Mouse (Mus musculus) midbrain, embryonic 11.5 days (tissue): ENCODE results near the gene Macrod1. TPM values are rescaled to one million over a fixed set of nuclear protein-coding genes. Genes with fewer than 3 reads are reported as not detected.

Source experiments
- ATAC-seq: fragments of 200-750 bp; cut with Nextera tagmentation; 2 replicates; pipeline ENCODE4 v1.8.0; 2017; ENCODE audit warnings: moderate TSS enrichment, moderate library complexity; ENCODE audit not compliant: low FRiP score
- DNase-seq: peaks from one replicate; pipeline ENCODE4 v3.0.0; 2015; ENCODE audit warnings: low spot score; ENCODE audit errors: missing footprints
- H3K27ac ChIP-seq: fragments of 300-500 bp; sonication (generic); 2 replicates; pipeline ENCODE4 v1.5.1; 2014; ENCODE audit warnings: low read depth, low read length
- H3K27me3 ChIP-seq: fragments of 300-500 bp; sonication (generic); 2 replicates; pipeline ENCODE4 v1.6.1; 2014; ENCODE audit warnings: mild to moderate bottlenecking, low read length, moderate library complexity, mixed read lengths; ENCODE audit not compliant: control insufficient read depth, insufficient read depth
- H3K36me3 ChIP-seq: fragments of 300-500 bp; sonication (generic); 2 replicates; pipeline ENCODE4 v1.6.1; 2014; ENCODE audit warnings: mild to moderate bottlenecking, low read length, moderate library complexity, mixed read lengths; ENCODE audit not compliant: control insufficient read depth, insufficient read depth
- H3K4me1 ChIP-seq: fragments of 300-500 bp; sonication (generic); 2 replicates; pipeline ENCODE4 v1.6.1; 2014; ENCODE audit warnings: low read length; ENCODE audit not compliant: control insufficient read depth, insufficient read depth
- H3K4me2 ChIP-seq: fragments of 300-500 bp; sonication (generic); 2 replicates; pipeline ENCODE4 v1.6.1; 2014; ENCODE audit warnings: mild to moderate bottlenecking, moderate library complexity
- H3K4me3 ChIP-seq: fragments of 300-500 bp; sonication (generic); 2 replicates; pipeline ENCODE4 v1.5.1; 2014; ENCODE audit warnings: low read depth, low read length
- H3K9ac ChIP-seq: fragments of 300-500 bp; sonication (generic); 2 replicates; pipeline ENCODE4 v1.6.1; 2014; ENCODE audit warnings: low read length
- H3K9me3 ChIP-seq: fragments of 300-500 bp; sonication (generic); 2 replicates; pipeline ENCODE4 v1.6.1; 2016; ENCODE audit warnings: low read length; ENCODE audit not compliant: control insufficient read depth
- WGBS: fragments of 180-500 bp; shearing (Covaris S2); extraction: QIAGEN DNeasy Blood & Tissue Kit; methylation state at CpG from one replicate; pipeline ENCODE4 v1.1.7; 2014; 5-methylcytosine and 5-hydroxymethylcytosine counted together
- polyA plus RNA-seq: library from polyadenylated mRNA; unstranded; fragments of >200 nt; fragmentation: Nextera tagmentation; extraction: Ambion mirVana; gene quantifications from 2 replicates; pipeline ENCODE4 v1.2.1, GENCODE M21; 2014

Gene Macrod1
- polyA plus RNA-seq, 1 experiment from 2014 or later: 3.0 TPM

GRCm38 (mm10) chr19:7212216-7212615 lies 155.6 kb downstream of the Macrod1 start:
- Histone ChIP-seq H3K27me3 (no peaks in the 10 kb centered on the region), H3K4me2 (no peak overlapping the region), H3K4me1 (peaks cover 12% of the 10 kb centered on the region), H3K27ac (no peak overlapping the region), H3K9ac (no peak overlapping the region), H3K9me3 (no peaks in the 10 kb centered on the region), H3K4me3 (no peak overlapping the region), H3K36me3 (peaks cover 8% of the 10 kb centered on the region)
- no peak for DNase-seq
- 92% methylated on average over 1 of the region's 1 CpGs for WGBS
- no peak for ATAC-seq

GRCm38 (mm10) chr19:7213010-7213409 lies 156.4 kb downstream of the Macrod1 start:
- DNase-seq (no peak), ATAC-seq (no peak)
- Histone ChIP-seq H3K9me3 (no peaks in the 10 kb centered on the region), H3K4me2 (no peak overlapping the region), H3K27me3 (no peaks in the 10 kb centered on the region), H3K36me3 (peaks cover 8% of the 10 kb centered on the region), H3K27ac (no peak overlapping the region), H3K4me3 (no peak overlapping the region), H3K4me1 (peaks cover 15% of the 10 kb centered on the region), H3K9ac (no peak overlapping the region)
- 95% methylated on average over 3 of the region's 3 CpGs for WGBS

- Histone ChIP-seq H3K4me1 (peaks cover 15% of the 10 kb centered on the region), H3K9me3 (no peaks in the 10 kb centered on the region), H3K9ac (no peak overlapping the region), H3K4me2 (no peak overlapping the region), H3K27me3 (no peaks in the 10 kb centered on the region), H3K27ac (no peak overlapping the region), H3K4me3 (no peak overlapping the region), H3K36me3 (peaks cover 8% of the 10 kb centered on the region)
- ATAC-seq: no peak
- 93% methylated on average over 5 of the region's 5 CpGs for WGBS
- DNase-seq: no peak
Observed at GRCm38 (mm10) chr19:7214484-7214883, 157.9 kb downstream of the Macrod1 start.

- ATAC-seq (peak; percentile 98), DNase-seq (peak; percentile 99)
- no peaks in the 10 kb centered on the region for H3K9me3 ChIP-seq
- H3K36me3 ChIP-seq: peaks cover 8% of the 10 kb centered on the region
- under 1% methylated on average over 50 of the region's 50 CpGs for WGBS
- no peaks in the 10 kb centered on the region for H3K27me3 ChIP-seq
- peaks cover 15% of the 10 kb centered on the region for H3K4me1 ChIP-seq
- peak within 1 kb of the TSS; percentile 44 for H3K27ac ChIP-seq
- peak within 1 kb of the TSS; percentile 74 for H3K4me2 ChIP-seq
- peak within 1 kb of the TSS; percentile 93 for H3K4me3 ChIP-seq
- H3K9ac ChIP-seq: peak within 1 kb of the TSS; percentile 85
Observed at GRCm38 (mm10) chr19:7217162-7217925, 160.7 kb downstream of the Macrod1 start, which contains the start of gene Cox8a. TSS of gene Cox8a (minus strand) at chr19:7217616.

- peak overlapping the region; percentile 74 for H3K4me2 ChIP-seq
- WGBS: 12% methylated on average over 6 of the region's 6 CpGs
- ATAC-seq (no peak; the same call in 1 of the 2 replicates), DNase-seq (no peak)
- peaks cover 8% of the 10 kb centered on the region for H3K36me3 ChIP-seq
- no peaks in the 10 kb centered on the region for H3K27me3 ChIP-seq
- peaks cover 15% of the 10 kb centered on the region for H3K4me1 ChIP-seq
- H3K4me3 ChIP-seq: peak overlapping the region; percentile 93
- no peaks in the 10 kb centered on the region for H3K9me3 ChIP-seq
- peak overlapping the region; percentile 59; the same call in 1 of the 2 replicates for H3K9ac ChIP-seq
- peak overlapping the region; percentile 40 for H3K27ac ChIP-seq
Observed at GRCm38 (mm10) chr19:7217926-7218267, 161.3 kb downstream of the Macrod1 start.

GRCm38 (mm10) chr19:7218753-7219152 lies 162.1 kb downstream of the Macrod1 start:
- ATAC-seq: no peak
- H3K9me3 ChIP-seq: no peaks in the 10 kb centered on the region
- DNase-seq: no peak
- no peak overlapping the region for H3K4me3 ChIP-seq
- no peak overlapping the region for H3K27ac ChIP-seq
- WGBS: 96% methylated on average over 5 of the region's 5 CpGs
- H3K4me1 ChIP-seq: peaks cover 15% of the 10 kb centered on the region
- H3K9ac ChIP-seq: no peak overlapping the region
- H3K27me3 ChIP-seq: no peaks in the 10 kb centered on the region
- H3K4me2 ChIP-seq: no peak overlapping the region
- H3K36me3 ChIP-seq: peaks cover 7% of the 10 kb centered on the region

GRCm38 (mm10) chr19:7222196-7222595 lies 165.6 kb downstream of the Macrod1 start:
- WGBS: 85% methylated on average over 6 of the region's 6 CpGs
- no peak overlapping the region for H3K4me3 ChIP-seq
- no peaks in the 10 kb centered on the region for H3K27me3 ChIP-seq
- no peak overlapping the region for H3K4me2 ChIP-seq
- H3K27ac ChIP-seq: no peak overlapping the region
- H3K9me3 ChIP-seq: no peaks in the 10 kb centered on the region
- H3K36me3 ChIP-seq: peaks cover 6% of the 10 kb centered on the region; the same call in 1 of the 2 replicates
- peaks cover 3% of the 10 kb centered on the region for H3K4me1 ChIP-seq
- DNase-seq: no peak
- no peak for ATAC-seq
- no peak overlapping the region for H3K9ac ChIP-seq

- no peak for DNase-seq
- Histone ChIP-seq H3K4me1 (no peaks in the 10 kb centered on the region), H3K36me3 (peaks cover 15% of the 10 kb centered on the region; the same call in 1 of the 2 replicates), H3K27me3 (no peaks in the 10 kb centered on the region), H3K9me3 (no peaks in the 10 kb centered on the region), H3K27ac (no peak overlapping the region), H3K4me3 (no peak overlapping the region), H3K4me2 (no peak overlapping the region), H3K9ac (no peak overlapping the region)
- ATAC-seq: no peak
Observed at GRCm38 (mm10) chr19:7223488-7223887, 166.9 kb downstream of the Macrod1 start.

- no peaks in the 10 kb centered on the region for H3K27me3 ChIP-seq
- WGBS: 91% methylated on average over 3 of the region's 3 CpGs
- no peaks in the 10 kb centered on the region for H3K9me3 ChIP-seq
- H3K36me3 ChIP-seq: peaks cover 18% of the 10 kb centered on the region
- H3K9ac ChIP-seq: no peak overlapping the region
- DNase-seq (no peak), ATAC-seq (no peak)
- H3K4me1 ChIP-seq: no peaks in the 10 kb centered on the region
- H3K4me3 ChIP-seq: no peak overlapping the region
- H3K27ac ChIP-seq: no peak overlapping the region
- no peak overlapping the region for H3K4me2 ChIP-seq
Observed at GRCm38 (mm10) chr19:7224253-7224652, 167.6 kb downstream of the Macrod1 start.
